Mouse (Mus musculus): Measurements from ENCODE around the gene Vamp9.

Gene Vamp9

DNA sequence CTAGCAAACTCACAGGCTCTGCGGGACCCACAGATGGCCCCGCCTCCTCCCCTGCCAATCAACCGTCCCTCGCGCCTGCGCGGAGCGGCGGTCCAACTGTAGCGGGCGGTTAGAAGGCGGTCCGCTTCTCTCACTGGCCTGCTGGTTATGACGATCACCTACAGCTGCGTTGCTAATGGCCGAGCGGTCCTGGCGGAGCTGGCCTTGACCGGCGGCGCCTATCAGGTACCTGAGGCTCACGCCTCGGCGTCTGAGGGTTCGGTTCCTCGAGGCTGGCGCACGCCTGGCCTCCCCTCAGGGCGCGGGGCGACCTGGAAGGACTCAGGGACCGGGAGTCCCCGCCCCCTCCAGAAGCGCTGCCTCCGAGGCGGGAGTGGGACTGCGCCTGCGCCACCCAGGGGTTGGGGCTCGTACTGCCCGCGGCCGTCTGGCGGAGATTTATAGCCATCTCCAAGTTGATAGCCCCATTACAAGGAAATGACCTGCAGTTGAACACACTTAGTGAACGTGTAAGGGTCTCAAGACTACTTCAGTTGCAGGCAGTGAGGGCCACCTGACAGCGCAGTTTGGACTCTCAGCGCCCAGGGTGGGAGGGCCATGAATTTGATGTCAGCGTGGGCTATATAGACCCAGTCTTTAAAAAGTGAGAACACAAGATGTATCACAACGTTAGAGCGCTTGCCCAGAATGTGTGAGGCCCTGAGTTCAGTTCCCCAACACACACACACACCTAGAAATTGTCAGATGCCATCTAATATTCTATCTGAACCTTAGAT is at the start of gene Vamp9:
Gene Vamp9 (plus strand): TSS at position 74 of the 776 bp plus-strand sequence.
- no peak for TF ChIP-seq CTCF (conservative IDR thresholded peaks at IDR 0.05; ENCODE audit: low read length)
- peaks cover 5% of the 10 kb centered on the region for H3K9me3 ChIP-seq (ENCODE audit: low read length)
- peak within 1 kb of the TSS; percentile 80 for H3K4me3 ChIP-seq (replicated peaks; ENCODE audit: low read length)
- H3K27me3 ChIP-seq (ENCODE audit: insufficient read depth, low read length) = peaks cover 21% of the 10 kb centered on the region
- H3K36me3 ChIP-seq (ENCODE audit: insufficient read depth, low read length) = no peaks in the 10 kb centered on the region
- no peaks in the 10 kb centered on the region for H3K4me1 ChIP-seq (replicated peaks; ENCODE audit: low read depth, low read length)

DNA sequence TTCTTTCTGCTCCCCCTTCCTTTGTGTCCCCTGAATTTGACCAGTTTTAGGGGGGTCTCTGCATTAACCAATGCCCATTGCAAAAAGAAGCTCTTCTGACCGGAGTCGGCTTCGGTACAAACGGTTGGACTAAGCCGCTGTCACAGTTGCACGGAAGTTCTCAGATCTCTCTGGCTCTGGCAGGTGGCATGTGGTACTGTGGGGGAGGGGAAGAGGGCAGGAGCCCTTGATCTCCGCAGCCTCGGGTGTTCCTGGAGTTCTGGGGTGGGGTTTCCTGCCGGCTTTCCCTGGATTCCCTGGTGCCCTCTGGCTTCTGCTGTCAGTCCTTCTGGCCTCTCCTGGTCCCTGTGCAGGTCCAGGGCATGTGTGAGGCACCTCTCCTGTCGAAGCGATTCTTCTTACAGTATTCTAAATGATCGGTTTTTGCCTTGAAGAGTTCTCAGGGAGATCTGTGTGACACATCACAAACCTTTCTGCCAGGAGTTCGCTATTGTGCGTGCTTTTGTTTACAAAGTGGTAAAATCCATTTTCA is 48.9 kb upstream of the Vamp9 start:
- Histone ChIP-seq H3K36me3 (ENCODE audit: insufficient read depth, low read length) (no peaks in the 10 kb centered on the region), H3K4me1 (replicated peaks; ENCODE audit: low read depth, low read length) (peaks cover 7% of the 10 kb centered on the region), H3K27me3 (ENCODE audit: insufficient read depth, low read length) (peaks cover 7% of the 10 kb centered on the region), H3K9me3 (ENCODE audit: low read length) (no peaks in the 10 kb centered on the region), H3K4me3 (replicated peaks; ENCODE audit: low read length) (no peak overlapping the region)
- TF ChIP-seq NANOG (IDR thresholded peaks at IDR 0.05; ENCODE audit: borderline replicate concordance, low read length) (no peak), POU5F1 (IDR thresholded peaks at IDR 0.05; ENCODE audit: borderline replicate concordance, low read length) (no peak), CTCF (conservative IDR thresholded peaks at IDR 0.05; ENCODE audit: low read length) (no peak)

DNA sequence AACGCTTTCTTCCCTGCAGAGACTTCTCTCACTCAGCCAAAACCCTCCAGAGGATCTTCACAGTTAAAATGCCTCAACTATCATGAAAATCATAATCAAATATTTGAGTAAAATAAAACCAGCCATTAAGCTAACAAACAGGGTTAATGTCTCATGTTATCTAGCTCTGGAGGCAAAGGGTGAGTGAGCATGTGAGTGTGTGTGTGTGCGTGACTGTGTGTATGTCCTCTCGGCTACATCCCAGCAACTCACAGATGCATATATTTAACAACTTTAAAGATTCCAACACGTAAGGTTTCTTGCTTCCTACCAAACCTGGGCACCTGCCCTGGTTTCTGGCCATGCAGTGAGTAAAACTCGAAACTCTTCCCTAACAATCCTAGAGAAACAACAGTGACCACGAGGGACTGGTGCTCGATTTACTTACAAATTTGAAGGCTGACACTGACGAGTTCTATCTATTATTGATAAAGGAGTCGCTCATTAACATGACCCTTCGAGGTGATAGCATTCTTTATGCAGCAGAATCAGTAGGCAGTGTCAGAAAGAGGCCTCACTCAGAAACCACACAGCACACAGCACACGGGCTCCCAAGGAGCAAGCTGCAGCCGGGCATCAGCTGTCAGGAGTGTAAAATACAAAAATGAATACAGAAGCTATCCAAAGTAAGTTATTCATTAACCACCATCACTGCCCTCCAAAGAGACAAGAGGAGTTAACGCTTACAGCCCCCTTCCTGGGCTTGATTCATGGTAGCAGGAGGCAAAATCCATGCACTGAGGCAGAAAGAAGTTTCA is 46.2 kb upstream of the Vamp9 start:
- Histone ChIP-seq H3K27me3 (ENCODE audit: insufficient read depth, low read length) (peaks cover 7% of the 10 kb centered on the region), H3K4me3 (replicated peaks; ENCODE audit: low read length) (no peak overlapping the region), H3K9me3 (ENCODE audit: low read length) (no peaks in the 10 kb centered on the region), H3K36me3 (ENCODE audit: insufficient read depth, low read length) (no peaks in the 10 kb centered on the region), H3K4me1 (replicated peaks; ENCODE audit: low read depth, low read length) (peaks cover 7% of the 10 kb centered on the region)
- no peak for TF ChIP-seq POU5F1 (IDR thresholded peaks at IDR 0.05; ENCODE audit: borderline replicate concordance, low read length)
- TF ChIP-seq NANOG (IDR thresholded peaks at IDR 0.05; ENCODE audit: borderline replicate concordance, low read length) = no peak
- TF ChIP-seq CTCF (conservative IDR thresholded peaks at IDR 0.05; ENCODE audit: low read length) = no peak

DNA sequence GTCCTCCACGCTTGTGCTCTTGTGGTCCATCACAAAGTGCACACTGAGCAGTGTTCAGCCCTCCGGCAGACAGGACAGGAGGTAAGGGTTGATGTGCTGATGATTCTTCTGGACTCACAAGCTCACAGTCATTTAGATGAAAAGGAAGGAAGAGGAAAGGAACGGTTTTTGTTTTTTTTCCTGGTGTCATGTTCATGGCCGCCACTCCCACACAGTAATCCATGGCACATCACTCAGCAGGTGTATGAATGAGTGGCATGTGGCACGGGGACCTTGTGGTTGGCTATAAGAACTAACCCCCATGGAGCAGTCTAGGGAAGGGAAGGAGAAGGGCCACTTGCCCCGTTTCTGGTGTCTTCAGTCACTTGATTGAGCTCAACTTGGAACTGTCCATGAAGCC is 44.2 kb upstream of the Vamp9 start:
- Histone ChIP-seq H3K36me3 (ENCODE audit: insufficient read depth, low read length) (no peaks in the 10 kb centered on the region), H3K4me3 (replicated peaks; ENCODE audit: low read length) (no peak overlapping the region), H3K9me3 (ENCODE audit: low read length) (no peaks in the 10 kb centered on the region), H3K27me3 (ENCODE audit: insufficient read depth, low read length) (peaks cover 5% of the 10 kb centered on the region), H3K4me1 (replicated peaks; ENCODE audit: low read depth, low read length) (peaks cover 5% of the 10 kb centered on the region)
- TF ChIP-seq POU5F1 (IDR thresholded peaks at IDR 0.05; ENCODE audit: borderline replicate concordance, low read length) = no peak
- no peak for TF ChIP-seq NANOG (IDR thresholded peaks at IDR 0.05; ENCODE audit: borderline replicate concordance, low read length)
- no peak for TF ChIP-seq CTCF (conservative IDR thresholded peaks at IDR 0.05; ENCODE audit: low read length)

DNA sequence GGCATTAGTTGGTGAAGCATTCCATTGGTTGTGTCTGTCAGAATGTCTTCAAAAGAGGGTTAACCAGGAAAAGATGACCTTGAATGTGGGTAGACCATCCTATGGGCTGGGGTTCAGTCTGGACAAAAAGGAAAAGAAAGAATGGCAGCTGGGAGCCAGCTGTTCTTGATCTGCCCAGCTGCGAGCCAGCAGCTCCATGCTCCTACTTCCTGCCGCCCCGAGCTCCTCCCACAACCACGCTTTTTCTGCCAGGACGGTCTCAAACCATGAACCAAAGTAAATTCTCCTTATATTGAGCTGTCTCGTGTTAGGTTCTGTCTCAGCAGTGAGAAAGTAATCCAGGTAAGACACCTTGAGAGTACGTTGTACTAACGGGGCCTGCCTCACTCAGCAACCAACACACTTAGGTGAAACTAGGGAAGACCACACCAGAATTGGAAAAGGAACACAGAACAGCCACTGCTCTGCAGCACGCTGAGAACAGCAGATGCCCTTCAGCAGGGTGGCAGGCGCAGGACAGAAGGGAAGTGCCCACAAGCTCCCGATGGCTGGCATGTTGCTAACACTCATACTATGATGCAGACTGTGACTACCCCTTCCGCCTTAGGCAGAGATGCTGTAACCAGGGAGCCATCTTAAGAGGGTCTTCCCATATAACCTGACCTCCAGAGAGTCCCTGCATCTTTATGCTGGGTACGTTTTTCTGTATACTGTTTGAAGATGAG is 42.2 kb upstream of the Vamp9 start:
- TF ChIP-seq POU5F1 (IDR thresholded peaks at IDR 0.05; ENCODE audit: borderline replicate concordance, low read length) (no peak), CTCF (conservative IDR thresholded peaks at IDR 0.05; ENCODE audit: low read length) (no peak), NANOG (IDR thresholded peaks at IDR 0.05; ENCODE audit: borderline replicate concordance, low read length) (no peak)
- Histone ChIP-seq H3K4me3 (replicated peaks; ENCODE audit: low read length) (no peak overlapping the region), H3K4me1 (replicated peaks; ENCODE audit: low read depth, low read length) (no peaks in the 10 kb centered on the region), H3K9me3 (ENCODE audit: low read length) (peaks cover 13% of the 10 kb centered on the region), H3K27me3 (ENCODE audit: insufficient read depth, low read length) (no peaks in the 10 kb centered on the region; the same call in 1 of the 2 replicates), H3K36me3 (ENCODE audit: insufficient read depth, low read length) (no peaks in the 10 kb centered on the region)

DNA sequence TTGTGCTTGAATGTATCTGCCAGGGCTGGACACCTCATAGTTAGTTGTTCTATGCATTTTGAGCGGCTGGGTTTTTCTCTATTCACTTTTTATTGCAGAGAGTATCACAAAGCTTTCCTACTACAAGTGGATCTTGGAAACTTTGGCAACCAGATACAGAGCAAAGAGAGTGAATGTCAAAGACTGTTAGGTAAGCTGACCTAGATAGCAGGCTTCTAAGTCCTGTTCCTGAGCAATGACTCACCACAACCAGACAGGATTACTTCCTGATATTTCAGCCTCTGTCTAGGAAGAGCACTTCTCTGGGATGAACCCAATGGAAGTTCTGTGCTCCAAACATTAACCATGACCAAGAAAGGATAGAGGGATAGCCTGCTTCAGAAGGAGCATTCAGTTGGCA is 40.3 kb upstream of the Vamp9 start:
- H3K4me3 ChIP-seq (replicated peaks; ENCODE audit: low read length) = no peak overlapping the region
- no peaks in the 10 kb centered on the region for H3K4me1 ChIP-seq (replicated peaks; ENCODE audit: low read depth, low read length)
- peaks cover 16% of the 10 kb centered on the region for H3K9me3 ChIP-seq (ENCODE audit: low read length)
- H3K27me3 ChIP-seq (ENCODE audit: insufficient read depth, low read length) = no peaks in the 10 kb centered on the region; the same call in 1 of the 2 replicates
- H3K36me3 ChIP-seq (ENCODE audit: insufficient read depth, low read length) = no peaks in the 10 kb centered on the region
- TF ChIP-seq POU5F1 (IDR thresholded peaks at IDR 0.05; ENCODE audit: borderline replicate concordance, low read length) (no peak), CTCF (conservative IDR thresholded peaks at IDR 0.05; ENCODE audit: low read length) (no peak), NANOG (IDR thresholded peaks at IDR 0.05; ENCODE audit: borderline replicate concordance, low read length) (no peak)

DNA sequence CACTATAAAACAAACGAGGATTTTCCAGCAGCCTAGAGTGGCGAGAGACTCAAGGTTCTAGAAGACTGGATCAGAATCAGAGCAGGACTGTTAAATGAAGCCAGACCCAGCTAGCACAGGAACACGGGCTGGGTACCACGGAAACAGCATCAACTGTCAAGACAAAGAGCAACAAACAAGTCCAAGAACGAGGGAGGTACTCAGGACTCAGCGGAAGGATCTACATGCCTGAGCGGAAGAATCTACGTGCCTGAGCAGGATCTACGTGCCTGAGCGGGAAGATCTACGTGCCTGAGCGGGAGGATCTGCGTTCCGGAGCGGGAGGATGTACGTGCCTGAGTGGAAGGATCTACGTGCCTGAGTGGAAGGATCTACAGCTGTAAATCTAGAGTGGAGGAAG is 37.8 kb upstream of the Vamp9 start:
- Histone ChIP-seq H3K36me3 (ENCODE audit: insufficient read depth, low read length) (no peaks in the 10 kb centered on the region), H3K27me3 (ENCODE audit: insufficient read depth, low read length) (no peaks in the 10 kb centered on the region; the same call in 1 of the 2 replicates)
- no peak for TF ChIP-seq POU5F1 (IDR thresholded peaks at IDR 0.05; ENCODE audit: borderline replicate concordance, low read length)
- TF ChIP-seq CTCF (conservative IDR thresholded peaks at IDR 0.05; ENCODE audit: low read length) = no peak
- TF ChIP-seq NANOG (IDR thresholded peaks at IDR 0.05; ENCODE audit: borderline replicate concordance, low read length) = no peak

DNA sequence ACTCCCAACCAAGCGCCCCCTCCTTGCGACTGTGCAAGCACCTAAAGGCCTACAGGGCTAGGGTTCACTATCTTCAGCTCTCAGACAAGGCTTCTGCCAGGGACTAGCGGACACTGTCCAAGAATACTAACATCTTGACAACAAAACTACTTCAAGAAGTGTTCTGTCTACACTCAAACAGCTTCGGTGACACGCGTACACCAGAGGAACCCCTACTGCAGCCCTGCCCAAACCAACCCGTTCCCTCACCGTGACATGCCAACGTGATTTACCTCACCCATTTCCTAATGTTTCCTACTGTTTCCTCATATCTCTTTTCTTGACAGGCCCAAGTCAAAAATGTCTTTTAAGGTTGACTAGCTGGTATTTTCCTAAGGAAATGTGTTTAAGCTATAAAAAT is 37.1 kb upstream of the Vamp9 start:
- Histone ChIP-seq H3K4me3 (replicated peaks; ENCODE audit: low read length) (no peak overlapping the region), H3K27me3 (ENCODE audit: insufficient read depth, low read length) (no peaks in the 10 kb centered on the region; the same call in 1 of the 2 replicates), H3K36me3 (ENCODE audit: insufficient read depth, low read length) (no peaks in the 10 kb centered on the region), H3K9me3 (ENCODE audit: low read length) (peaks cover 16% of the 10 kb centered on the region), H3K4me1 (replicated peaks; ENCODE audit: low read depth, low read length) (0 out of 2 replicates have a peak, but pooled peaks cover 3% of the 10 kb centered on the region)
- no peak for TF ChIP-seq POU5F1 (IDR thresholded peaks at IDR 0.05; ENCODE audit: borderline replicate concordance, low read length)
- TF ChIP-seq NANOG (IDR thresholded peaks at IDR 0.05; ENCODE audit: borderline replicate concordance, low read length) = no peak
- no peak for TF ChIP-seq CTCF (conservative IDR thresholded peaks at IDR 0.05; ENCODE audit: low read length)

More for the DNA sequence above, 37.8 kb upstream of the Vamp9 start:
- H3K9me3 ChIP-seq (ENCODE audit: low read length) = peaks cover 16% of the 10 kb centered on the region
- H3K4me1 ChIP-seq (replicated peaks; ENCODE audit: low read depth, low read length) = 0 out of 2 replicates have a peak, but pooled peaks cover 3% of the 10 kb centered on the region
- no peak overlapping the region for H3K4me3 ChIP-seq (replicated peaks; ENCODE audit: low read length)
